In genomic region chr15:12040407-12040710, GRCm38 (mm10) we compare ENCODE assay signal across 13 mouse cellular contexts. TPM values are rescaled to one million over a fixed set of nuclear protein-coding genes. Genes with fewer than 3 reads are reported as not detected.
DNase-seq lines count a peak whose midpoint lies in the region; ATAC-seq lines count a peak whose summit lies in the region.
"Had no signal": no experiment of that assay in that cellular context is flagged by ENCODE, and none has a peak within 500 bp of the region (broad histone marks: within the 10 kb centered on the region; RNA-seq: fewer than 3 reads in every experiment).

No protein-coding gene starts in this region.

- no peaks in the 10 kb centered on the region for H3K27me3 ChIP-seq in heart, embryonic 16.5 days (ENCODE audit: control insufficient read depth, insufficient read depth, low read length)
- no peaks in the 10 kb centered on the region for H3K27me3 ChIP-seq in heart, embryonic 12.5 days (replicated peaks)
- no peaks in the 10 kb centered on the region for H3K27me3 ChIP-seq in embryonic facial prominence, embryonic 13.5 days
- no peaks in the 10 kb centered on the region for H3K27me3 ChIP-seq in hindbrain, embryonic 16.5 days (replicated peaks; ENCODE audit: control insufficient read depth, insufficient read depth, low read length)
- H3K27me3 ChIP-seq: Patski had no signal

- H3K9me3 ChIP-seq in heart, embryonic 16.5 days (replicated peaks; ENCODE audit: control insufficient read depth, low read length): no peaks in the 10 kb centered on the region
- no peaks in the 10 kb centered on the region for H3K9me3 ChIP-seq in heart, embryonic 12.5 days (replicated peaks)
- H3K9me3 ChIP-seq in embryonic facial prominence, embryonic 13.5 days: 0 out of 2 replicates have a peak, but pooled peaks cover 3% of the 10 kb centered on the region
- H3K9me3 ChIP-seq in hindbrain, embryonic 16.5 days (ENCODE audit: control insufficient read depth, low read length): no peaks in the 10 kb centered on the region

- no peak overlapping the region for H3K4me3 ChIP-seq in heart, embryonic 16.5 days (ENCODE audit: low read length)
- H3K4me3 ChIP-seq in heart, embryonic 12.5 days: no peak overlapping the region
- H3K4me3 ChIP-seq in embryonic facial prominence, embryonic 13.5 days: no peak overlapping the region
- H3K4me3 ChIP-seq in hindbrain, embryonic 16.5 days (ENCODE audit: low read length): no peak overlapping the region
- H3K4me3 ChIP-seq: forebrain, embryonic 10.5 days; megakaryocyte, embryonic 14.5 days had no signal

- DNase-seq in MN1 (ENCODE audit: low spot score): peak; percentile 65
- no peak for DNase-seq in natural killer cell, adult 2 months (ENCODE audit: low spot score in 2 of 2)
- DNase-seq in adipocyte (ENCODE audit: low spot score): no peak
- DNase-seq in embryo, embryonic 11 days: no peak
- DNase-seq: kidney, postnatal 10 days; liver, postnatal 0 days had no signal

- H3K4me2 ChIP-seq in heart, embryonic 16.5 days (ENCODE audit: low read depth, low read length): no peak overlapping the region
- H3K4me2 ChIP-seq in heart, embryonic 12.5 days: no peak overlapping the region
- H3K4me2 ChIP-seq in embryonic facial prominence, embryonic 13.5 days: no peak overlapping the region
- H3K4me2 ChIP-seq in hindbrain, embryonic 16.5 days (ENCODE audit: low read length): no peak overlapping the region

- 0 out of 2 replicates have a peak overlapping the region, but pooled peaks have one; percentile 13 for H3K9ac ChIP-seq in heart, embryonic 16.5 days (ENCODE audit: low read length)
- H3K9ac ChIP-seq in heart, embryonic 12.5 days: no peak overlapping the region
- no peak overlapping the region for H3K9ac ChIP-seq in embryonic facial prominence, embryonic 13.5 days
- H3K9ac ChIP-seq in hindbrain, embryonic 16.5 days (ENCODE audit: low read depth, low read length): no peak overlapping the region
- H3K9ac ChIP-seq: liver, postnatal 0 days had no signal

- H3K4me1 ChIP-seq in heart, embryonic 16.5 days (ENCODE audit: control insufficient read depth, insufficient read depth, low read length): peaks cover 6% of the 10 kb centered on the region; the same call in 1 of the 2 replicates
- H3K4me1 ChIP-seq in heart, embryonic 12.5 days (replicated peaks): peaks cover 14% of the 10 kb centered on the region
- H3K4me1 ChIP-seq in embryonic facial prominence, embryonic 13.5 days: peaks cover 21% of the 10 kb centered on the region
- H3K4me1 ChIP-seq in hindbrain, embryonic 16.5 days (ENCODE audit: control insufficient read depth, insufficient read depth, low read depth, low read length): peaks cover 15% of the 10 kb centered on the region

- ATAC-seq in heart, embryonic 16.5 days (replicated peaks; ENCODE audit: extremely low read depth, insufficient read depth, low FRiP score): no peak
- no peak for ATAC-seq in heart, embryonic 12.5 days (ENCODE audit: insufficient number of reproducible peaks, low FRiP score)
- no peak for ATAC-seq in embryonic facial prominence, embryonic 13.5 days (ENCODE audit: insufficient number of reproducible peaks, insufficient read depth, low FRiP score, low TSS enrichment, low read depth)
- peak; percentile 24 for ATAC-seq in hindbrain, embryonic 16.5 days
- ATAC-seq: liver, postnatal 0 days; Patski had no signal

- no peaks in the 10 kb centered on the region for H3K36me3 ChIP-seq in heart, embryonic 16.5 days (ENCODE audit: control insufficient read depth, insufficient read depth)
- H3K36me3 ChIP-seq in heart, embryonic 12.5 days: no peaks in the 10 kb centered on the region
- no peaks in the 10 kb centered on the region for H3K36me3 ChIP-seq in embryonic facial prominence, embryonic 13.5 days
- H3K36me3 ChIP-seq in hindbrain, embryonic 16.5 days (ENCODE audit: control insufficient read depth, insufficient read depth, low read length): no peaks in the 10 kb centered on the region
- H3K36me3 ChIP-seq: forebrain, embryonic 10.5 days had no signal

- 13% methylated on average over 5 of the region's 5 CpGs for WGBS in heart, embryonic 16.5 days
- WGBS in heart, embryonic 12.5 days: 27% methylated on average over 5 of the region's 5 CpGs
- 58% methylated on average over 5 of the region's 5 CpGs for WGBS in embryonic facial prominence, embryonic 13.5 days
- 44% methylated on average over 5 of the region's 5 CpGs for WGBS in hindbrain, embryonic 16.5 days

- H3K27ac ChIP-seq in heart, embryonic 16.5 days (ENCODE audit: low read length): no peak overlapping the region; the same call in 1 of the 2 replicates
- H3K27ac ChIP-seq in heart, embryonic 12.5 days (ENCODE audit: poor library complexity, severe bottlenecking): no peak overlapping the region
- H3K27ac ChIP-seq in embryonic facial prominence, embryonic 13.5 days: peak overlapping the region; percentile 44; the same call in 1 of the 2 replicates
- peak overlapping the region; percentile 56 for H3K27ac ChIP-seq in hindbrain, embryonic 16.5 days (ENCODE audit: low read depth, low read length)
- H3K27ac ChIP-seq: forebrain, embryonic 10.5 days had no signal

RNA-seq across cellular contexts. Expression of gene Sub1, which starts 43.6 kb away (rescaled TPM):
- polyA plus RNA-seq in heart, embryonic 16.5 days (2015; fragmentation: Nextera tagmentation; extraction: Ambion mirVana): 403 and 491 TPM in 2 replicates
- polyA plus RNA-seq in heart, embryonic 12.5 days (2016; fragmentation: Nextera tagmentation; extraction: Ambion mirVana): 596 and 625 TPM in 2 replicates
- polyA plus RNA-seq in embryonic facial prominence, embryonic 13.5 days (2015; fragmentation: Nextera tagmentation; extraction: Ambion mirVana): 721 and 790 TPM in 2 replicates
- polyA plus RNA-seq in hindbrain, embryonic 16.5 days (2015; fragmentation: Nextera tagmentation; extraction: Ambion mirVana): 474 and 502 TPM in 2 replicates

Comparison
In these comparisons a context has a peak if more than half of its experiments do, and no peak if none do; other contexts are left out.
1. H3K27ac ChIP-seq: peak in embryonic facial prominence, embryonic 13.5 days (single experiment) and hindbrain, embryonic 16.5 days (single experiment); none in heart, embryonic 16.5 days (single experiment) and heart, embryonic 12.5 days (single experiment).